ENCODE assay signal across 20 mouse cellular contexts in the genomic region with DNA sequence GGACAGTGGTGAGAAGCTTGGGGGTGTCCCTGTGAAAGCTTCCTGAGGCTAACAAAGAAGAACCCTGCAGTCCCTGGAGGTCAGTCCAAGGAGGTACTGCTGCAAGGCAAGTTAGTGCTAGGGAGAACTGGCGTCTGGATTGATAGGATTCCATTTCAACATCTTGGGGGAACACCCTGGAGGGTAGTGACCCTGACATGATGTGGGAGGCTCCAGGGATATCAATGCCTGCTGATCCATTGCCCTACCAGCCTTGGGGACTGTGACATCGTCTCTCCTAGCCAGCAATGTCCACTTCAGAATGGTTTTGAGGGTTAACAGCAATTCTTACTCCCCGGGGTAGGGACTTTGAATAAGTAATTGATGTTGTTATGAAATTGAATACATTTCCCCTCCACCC.
DNase-seq lines count a peak whose midpoint lies in the region; ATAC-seq and TF ChIP-seq lines count a peak whose summit lies in the region.
"Had no signal": no experiment of that assay in that cellular context is flagged by ENCODE, and none has a peak within 500 bp of the region (broad histone marks: within the 10 kb centered on the region; RNA-seq: fewer than 3 reads in every experiment).

No protein-coding gene starts in this region.

- WGBS in kidney, embryonic 15.5 days, result 43% methylated on average over 3 of the region's 3 CpGs
- WGBS in intestine, embryonic 15.5 days, result 66% methylated on average over 3 of the region's 3 CpGs
- 64% methylated on average over 3 of the region's 3 CpGs for WGBS in hindbrain, postnatal 0 days

- peaks cover 5% of the 10 kb centered on the region; the same call in 1 of the 2 replicates for H3K4me1 ChIP-seq in kidney, embryonic 15.5 days
- H3K4me1 ChIP-seq in intestine, embryonic 15.5 days (replicated peaks), result no peaks in the 10 kb centered on the region
- 0 out of 2 replicates have a peak, but pooled peaks cover under 1% of the 10 kb centered on the region for H3K4me1 ChIP-seq in hindbrain, postnatal 0 days (ENCODE audit: insufficient read depth, low read length)
- H3K4me1 ChIP-seq: heart, embryonic 12.5 days had no signal

- H3K27ac ChIP-seq in kidney, embryonic 15.5 days, result no peak overlapping the region
- no peak overlapping the region for H3K27ac ChIP-seq in intestine, embryonic 15.5 days
- no peak overlapping the region for H3K27ac ChIP-seq in hindbrain, postnatal 0 days
- H3K27ac ChIP-seq: forebrain, embryonic 12.5 days; heart, adult 2 months; hindbrain, embryonic 10.5 days; hindbrain, embryonic 14.5 days had no signal

- TF ChIP-seq CTCF in hindbrain, postnatal 0 days (IDR thresholded peaks at IDR 0.05; ENCODE audit: low read depth), result no peak

- DNase-seq in adrenal gland, adult 8-10 months, result peak; percentile 60
- no peak for DNase-seq in adrenal gland, postnatal 4 days (ENCODE audit: low spot score in 2 of 2)
- DNase-seq in kidney, postnatal 14 days, result no peak
- no peak for DNase-seq in hindbrain, postnatal 0 days (ENCODE audit: low spot score)
- DNase-seq in ovary, postnatal 10 days (ENCODE audit: low spot score), result no peak
- DNase-seq: cerebellum, adult 11-12 months; cerebellum, adult 9-10 months; cerebellum, postnatal 25 days; forebrain, postnatal 0 days; gastrocnemius, postnatal 36 days; heart, adult 2 months; kidney, adult 18-20 months had no signal

- ATAC-seq in kidney, embryonic 15.5 days (replicated peaks; ENCODE audit: low FRiP score), result 0 out of 2 replicates have a peak, but pooled peaks have one; percentile 18
- peak; percentile 45; the same call in 1 of the 2 replicates for ATAC-seq in intestine, embryonic 15.5 days
- ATAC-seq in megakaryocyte, adult 5-6 weeks (ENCODE audit: poor library complexity, severe bottlenecking), result peak; percentile 19
- ATAC-seq in hindbrain, postnatal 0 days, result no peak
- ATAC-seq: forebrain, postnatal 0 days had no signal

- H3K27me3 ChIP-seq in kidney, embryonic 15.5 days, result no peaks in the 10 kb centered on the region
- H3K27me3 ChIP-seq in intestine, embryonic 15.5 days (replicated peaks), result no peaks in the 10 kb centered on the region
- no peaks in the 10 kb centered on the region for H3K27me3 ChIP-seq in hindbrain, postnatal 0 days (ENCODE audit: insufficient read depth, low read length)
- H3K27me3 ChIP-seq: heart, embryonic 12.5 days had no signal

- H3K9ac ChIP-seq in kidney, embryonic 15.5 days, result no peak overlapping the region
- H3K9ac ChIP-seq in intestine, embryonic 15.5 days, result no peak overlapping the region
- H3K9ac ChIP-seq in hindbrain, postnatal 0 days (replicated peaks; ENCODE audit: low read length), result no peak overlapping the region
- H3K9ac ChIP-seq: embryonic facial prominence, embryonic 13.5 days; forebrain, embryonic 12.5 days; forebrain, postnatal 0 days; heart, embryonic 12.5 days; hindbrain, embryonic 14.5 days had no signal

- no peaks in the 10 kb centered on the region for H3K9me3 ChIP-seq in kidney, embryonic 15.5 days (replicated peaks)
- no peaks in the 10 kb centered on the region for H3K9me3 ChIP-seq in intestine, embryonic 15.5 days
- H3K9me3 ChIP-seq in hindbrain, postnatal 0 days (ENCODE audit: low read length), result no peaks in the 10 kb centered on the region
- H3K9me3 ChIP-seq: embryonic facial prominence, embryonic 13.5 days; forebrain, embryonic 12.5 days; heart, embryonic 12.5 days; hindbrain, embryonic 10.5 days had no signal

- no peak overlapping the region for H3K4me2 ChIP-seq in kidney, embryonic 15.5 days
- no peak overlapping the region for H3K4me2 ChIP-seq in intestine, embryonic 15.5 days (replicated peaks)
- no peak overlapping the region for H3K4me2 ChIP-seq in hindbrain, postnatal 0 days (ENCODE audit: low read depth, low read length)
- H3K4me2 ChIP-seq: embryonic facial prominence, embryonic 13.5 days; forebrain, embryonic 12.5 days; heart, embryonic 12.5 days; hindbrain, embryonic 14.5 days had no signal

- no peaks in the 10 kb centered on the region for H3K36me3 ChIP-seq in kidney, embryonic 15.5 days
- no peaks in the 10 kb centered on the region for H3K36me3 ChIP-seq in intestine, embryonic 15.5 days
- no peaks in the 10 kb centered on the region for H3K36me3 ChIP-seq in hindbrain, postnatal 0 days (ENCODE audit: insufficient read depth, low read length)
- H3K36me3 ChIP-seq: embryonic facial prominence, embryonic 13.5 days; forebrain, embryonic 12.5 days; heart, embryonic 12.5 days; hindbrain, embryonic 10.5 days had no signal

- H3K4me3 ChIP-seq in kidney, embryonic 15.5 days (replicated peaks), result no peak overlapping the region
- no peak overlapping the region for H3K4me3 ChIP-seq in intestine, embryonic 15.5 days (replicated peaks)
- H3K4me3 ChIP-seq in hindbrain, postnatal 0 days (ENCODE audit: low read length), result no peak overlapping the region
- H3K4me3 ChIP-seq: embryonic facial prominence, embryonic 13.5 days; forebrain, embryonic 12.5 days; heart, adult 2 months; heart, embryonic 12.5 days; hindbrain, embryonic 10.5 days had no signal
